Mouse (Mus musculus) C2C12 (cell line): ENCODE measurements around the gene Tmco5. TPM values are rescaled to one million over a fixed set of nuclear protein-coding genes. Genes with fewer than 3 reads are reported as not detected.

ENCODE experiments used
- H3K27me3 ChIP-seq: one replicate; pipeline ENCODE4 v1.6.1; 2011; ENCODE audit not compliant: control insufficient read depth, insufficient read depth, insufficient read length
- H3K36me3 ChIP-seq: one replicate; pipeline ENCODE4 v1.6.1; 2011; ENCODE audit not compliant: control insufficient read depth, insufficient read depth
- H3K4me3 ChIP-seq: one replicate; pipeline ENCODE4 v1.5.1; 2011; ENCODE audit warnings: mild to moderate bottlenecking, control low read depth; ENCODE audit not compliant: poor library complexity, insufficient read depth, severe bottlenecking
- H3K79me2 ChIP-seq: one replicate; pipeline ENCODE4 v1.6.1; 2011; ENCODE audit not compliant: control insufficient read depth, insufficient read depth
- H3K79me3 ChIP-seq: one replicate; pipeline ENCODE4 v1.6.1; 2011; ENCODE audit warnings: low read depth, control low read depth
- H3ac ChIP-seq: one replicate; pipeline ENCODE3; 2011; ENCODE audit warnings: low read depth; ENCODE audit not compliant: control insufficient read depth, insufficient read length
- CEBPB ChIP-seq: IDR thresholded peaks from one replicate; pipeline ENCODE4 v1.6.1; 2011; ENCODE audit warnings: low read depth, mild to moderate bottlenecking, control low read depth, moderate library complexity
- CTCF ChIP-seq: IDR thresholded peaks from one replicate; pipeline ENCODE4 v1.5.1; 2011; ENCODE audit not compliant: control insufficient read depth, insufficient read depth, insufficient read length
- FOSL1 ChIP-seq: IDR thresholded peaks from one replicate; pipeline ENCODE4 v1.8.0; 2011; ENCODE audit warnings: mild to moderate bottlenecking, low read length; ENCODE audit not compliant: poor library complexity, insufficient read depth, severe bottlenecking
- MAX ChIP-seq: IDR thresholded peaks from one replicate; pipeline ENCODE4 v1.6.1; 2011; ENCODE audit warnings: mild to moderate bottlenecking, control low read depth
- MYOD1 ChIP-seq: IDR thresholded peaks from one replicate; pipeline ENCODE4 v1.6.1; 2011; ENCODE audit warnings: low read depth; ENCODE audit not compliant: control insufficient read depth, insufficient read length
- MYOG ChIP-seq: IDR thresholded peaks from one replicate; pipeline ENCODE4 v1.6.1; 2011; ENCODE audit not compliant: control insufficient read depth, insufficient read length; ENCODE audit errors: extremely low read depth
- USF1 ChIP-seq: IDR thresholded peaks from one replicate; pipeline ENCODE4 v1.6.1; 2011; ENCODE audit warnings: low read depth, mild to moderate bottlenecking, control low read depth, moderate library complexity
- polyA plus RNA-seq: library from polyadenylated mRNA; unstranded; fragments of >200 nt; fragmentation: generic; extraction: Trizol; gene quantifications from one replicate; pipeline ENCODE4 v1.2.1, GENCODE M21; 2012; ENCODE audit warnings: missing spikeins

Gene Tmco5
- polyA plus RNA-seq, 1 experiment = not detected

DNA sequence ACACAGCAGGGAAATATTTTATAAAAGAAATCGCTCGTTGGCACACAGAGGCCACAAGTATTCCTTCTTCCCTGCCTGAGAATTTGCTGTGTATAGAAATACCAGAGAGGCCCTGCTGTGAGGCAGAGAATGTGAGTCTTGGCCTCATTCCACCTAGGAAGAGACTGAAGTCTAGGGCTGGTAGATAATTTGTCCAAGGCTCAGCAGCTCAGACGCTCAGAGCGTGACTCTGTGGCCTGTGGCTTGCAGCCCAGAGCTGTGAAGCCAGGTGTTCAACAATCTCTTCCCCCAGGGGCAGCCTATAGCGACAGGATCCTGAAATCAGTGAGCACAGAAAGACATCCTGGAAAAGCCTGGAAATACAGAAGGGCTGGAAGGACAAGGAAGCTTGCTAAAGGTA is 26.2 kb upstream of the Tmco5 start:
- peaks cover 13% of the 10 kb centered on the region for H3K27me3 ChIP-seq
- TF ChIP-seq MAX (no peak), FOSL1 (no peak), MYOD1 (no peak), CEBPB (no peak)

DNA sequence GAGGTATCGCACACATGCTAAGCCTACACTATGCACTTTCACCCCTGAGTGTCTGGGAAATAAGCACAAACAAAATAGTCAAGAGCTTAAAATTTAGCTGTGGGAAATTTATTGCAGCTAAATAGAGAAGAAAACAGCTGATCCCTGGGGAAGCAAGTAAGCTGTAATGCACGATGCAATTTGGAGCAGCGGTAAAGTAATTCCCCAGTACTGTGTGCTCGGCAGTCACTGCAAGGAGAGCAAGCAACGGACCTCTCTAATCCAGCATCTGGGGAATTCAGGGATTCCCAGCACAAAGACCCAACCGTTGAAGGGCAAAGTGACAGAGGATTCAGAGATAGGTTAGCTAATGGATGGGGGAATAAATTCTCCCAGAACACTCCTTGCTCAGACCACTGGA is 19.8 kb upstream of the Tmco5 start:
- Histone ChIP-seq H3K27me3 (peaks cover 13% of the 10 kb centered on the region), H3K4me3 (no peak overlapping the region), H3K79me2 (no peaks in the 10 kb centered on the region), H3ac (no peak overlapping the region), H3K36me3 (no peaks in the 10 kb centered on the region), H3K79me3 (no peaks in the 10 kb centered on the region)
- TF ChIP-seq MYOG (no peak), CTCF (no peak), MYOD1 (no peak), USF1 (no peak), MAX (no peak), FOSL1 (no peak), CEBPB (no peak)

More for the DNA sequence above, 26.2 kb upstream of the Tmco5 start:
- no peaks in the 10 kb centered on the region for H3K79me2 ChIP-seq
- H3K4me3 ChIP-seq = no peak overlapping the region
- no peaks in the 10 kb centered on the region for H3K79me3 ChIP-seq
- no peaks in the 10 kb centered on the region for H3K36me3 ChIP-seq
- no peak overlapping the region for H3ac ChIP-seq

DNA sequence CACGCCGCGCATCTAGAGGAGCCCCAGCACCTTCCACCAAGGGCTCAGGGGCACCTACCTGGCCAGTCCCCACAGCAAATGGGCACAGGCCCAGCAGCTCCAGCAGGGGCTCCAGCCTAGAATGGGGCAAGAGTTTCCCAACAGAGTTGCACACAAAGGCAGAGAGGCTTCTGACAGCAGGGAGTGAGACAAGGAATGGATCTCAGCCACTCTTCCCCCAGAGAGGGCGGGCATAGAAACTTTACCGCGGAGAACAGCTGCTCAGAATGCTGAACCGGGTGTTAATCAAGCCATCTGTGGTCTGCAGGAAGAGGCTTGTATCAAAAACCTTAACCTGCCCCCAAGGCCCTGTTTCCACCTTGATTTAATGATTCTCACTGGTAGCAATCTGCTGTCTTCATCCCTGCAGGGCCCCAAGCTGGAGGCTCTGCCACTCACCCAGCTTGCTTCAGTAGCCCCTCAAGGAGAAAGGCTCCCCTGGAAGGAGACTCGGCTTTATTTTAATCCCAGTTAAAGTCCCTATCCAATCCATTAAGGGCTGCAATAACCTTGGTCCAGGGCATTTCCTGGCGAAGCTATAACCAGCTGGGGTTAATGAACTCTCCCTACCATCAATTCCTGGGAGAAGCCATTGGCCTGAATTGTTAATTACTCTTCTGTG is 1.4 kb upstream of the Tmco5 start:
- no peaks in the 10 kb centered on the region for H3K79me3 ChIP-seq
- no peak overlapping the region for H3K4me3 ChIP-seq
- no peak for TF ChIP-seq MYOD1
- no peak for TF ChIP-seq MYOG
- TF ChIP-seq USF1 = no peak
- no peak for TF ChIP-seq CTCF
- no peak for TF ChIP-seq CEBPB
- no peak for TF ChIP-seq FOSL1
- no peak for TF ChIP-seq MAX
- no peaks in the 10 kb centered on the region for H3K36me3 ChIP-seq
- peaks cover 12% of the 10 kb centered on the region for H3K27me3 ChIP-seq
- H3K79me2 ChIP-seq = no peaks in the 10 kb centered on the region
- no peak overlapping the region for H3ac ChIP-seq

DNA sequence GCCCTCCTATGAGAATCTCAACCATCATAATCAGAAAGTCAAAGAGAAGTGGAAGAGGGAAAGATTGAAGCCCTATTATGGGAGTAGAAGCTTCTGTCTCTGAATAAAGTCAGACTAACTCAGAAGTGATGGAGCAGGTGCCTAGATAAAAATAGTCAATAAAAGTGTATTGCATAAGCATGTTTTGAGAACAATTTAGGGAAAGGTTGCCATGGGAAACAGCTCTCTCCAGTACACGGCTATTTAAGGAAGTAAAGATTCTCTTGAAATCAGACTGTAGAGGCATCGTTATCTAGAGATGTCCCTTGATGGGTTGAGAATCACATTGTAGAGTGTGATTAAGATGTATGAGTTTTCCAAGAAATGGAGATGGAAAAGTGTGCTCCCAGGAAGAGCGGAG is 1.2 kb downstream of the Tmco5 start:
- no peak overlapping the region for H3ac ChIP-seq
- H3K27me3 ChIP-seq = peaks cover 12% of the 10 kb centered on the region
- H3K79me3 ChIP-seq = no peaks in the 10 kb centered on the region
- no peaks in the 10 kb centered on the region for H3K79me2 ChIP-seq
- no peaks in the 10 kb centered on the region for H3K36me3 ChIP-seq
- no peak overlapping the region for H3K4me3 ChIP-seq
- TF ChIP-seq MAX = no peak

DNA sequence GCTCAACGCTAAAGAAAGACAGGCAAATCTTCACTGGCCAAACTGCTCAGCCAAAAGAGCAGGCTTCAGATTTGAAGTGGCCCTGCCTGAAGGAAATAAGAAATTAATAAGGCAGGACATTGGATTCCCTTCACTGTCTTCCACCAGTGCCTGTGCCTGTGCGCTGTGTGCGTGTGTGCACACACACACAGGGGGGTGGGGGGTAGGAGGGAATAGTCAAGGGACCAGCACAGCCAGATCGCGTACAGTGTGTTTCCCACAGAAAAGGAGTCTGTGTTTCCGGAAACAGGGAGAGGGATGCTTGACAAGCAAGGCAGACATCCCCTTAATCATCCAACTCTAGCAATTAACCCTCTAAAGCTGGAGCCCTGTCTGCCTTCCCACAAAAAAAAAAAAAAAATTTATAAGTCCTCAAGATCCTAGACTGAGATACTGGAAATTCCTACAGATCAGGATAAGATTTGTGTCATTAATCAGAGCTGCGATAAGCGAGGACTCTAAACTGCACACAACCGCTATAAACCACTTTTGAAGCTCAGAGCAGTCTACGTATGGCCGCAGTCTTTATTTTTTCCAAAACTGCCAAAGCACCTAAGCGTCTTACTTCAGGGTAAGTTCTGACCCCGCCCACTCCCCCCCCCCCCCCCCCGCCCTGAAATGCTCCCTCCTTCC is 15.0 kb downstream of the Tmco5 start:
- Histone ChIP-seq H3K27me3 (no peaks in the 10 kb centered on the region), H3ac (no peak overlapping the region), H3K79me3 (no peaks in the 10 kb centered on the region), H3K79me2 (no peaks in the 10 kb centered on the region), H3K4me3 (no peak overlapping the region), H3K36me3 (no peaks in the 10 kb centered on the region)
- TF ChIP-seq MYOD1 = no peak
- no peak for TF ChIP-seq USF1
- no peak for TF ChIP-seq CTCF
- TF ChIP-seq CEBPB = no peak
- TF ChIP-seq MAX = no peak
- no peak for TF ChIP-seq MYOG
- TF ChIP-seq FOSL1 = no peak

DNA sequence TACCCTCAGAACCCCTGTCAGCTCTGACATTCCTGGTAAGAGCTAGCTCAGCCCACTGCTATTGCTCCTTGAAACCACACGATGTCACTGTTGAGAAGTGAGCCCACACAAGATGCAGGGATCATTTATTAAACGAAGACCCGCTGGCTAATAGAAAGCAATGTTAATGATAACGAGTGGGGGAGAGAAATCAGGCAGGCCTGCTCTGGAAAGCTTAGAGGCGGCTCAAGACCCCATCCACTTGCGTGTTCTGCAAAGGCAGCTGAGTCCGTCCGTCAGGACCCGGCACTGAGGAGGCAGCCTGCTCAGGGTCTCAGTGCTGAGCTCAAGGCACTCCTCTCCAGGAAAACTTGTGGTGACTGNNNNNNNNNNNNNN is 15.5 kb downstream of the Tmco5 start:
- Histone ChIP-seq H3K79me3 (no peaks in the 10 kb centered on the region), H3K27me3 (no peaks in the 10 kb centered on the region)
- TF ChIP-seq FOSL1 = no peak
- no peak for TF ChIP-seq CEBPB
- TF ChIP-seq USF1 = no peak
- no peak for TF ChIP-seq MAX
- TF ChIP-seq MYOD1 = no peak
- no peak for TF ChIP-seq MYOG
- TF ChIP-seq CTCF = peak; percentile 17

More for the DNA sequence above, 15.5 kb downstream of the Tmco5 start:
- no peaks in the 10 kb centered on the region for H3K79me2 ChIP-seq
- no peak overlapping the region for H3K4me3 ChIP-seq
- H3ac ChIP-seq = no peak overlapping the region
- H3K36me3 ChIP-seq = no peaks in the 10 kb centered on the region
